Mouse (Mus musculus) MEL (cell line): ENCODE data around the gene Slc13a4.

Source experiments
- BHLHE40 ChIP-seq: IDR thresholded peaks from 2 replicates; pipeline ENCODE4 v1.6.1; 2012; ENCODE audit warnings: low read depth, mild to moderate bottlenecking, inconsistent platforms, low read length, improper control_type of control experiment, borderline replicate concordance
- CTCF ChIP-seq, 3 experiments: IDR thresholded peaks in 2 of 3; conservative IDR thresholded peaks in 1 of 3; 2 replicates each; pipeline ENCODE4 v1.5.1; 2011 to 2012; ENCODE audit warnings: low read length in 3 of 3, low read depth in 2 of 3, mild to moderate bottlenecking in 2 of 3, improper control_type of control experiment in 1 of 3, inconsistent platforms in 1 of 3, mixed read lengths in 1 of 3, moderate library complexity in 1 of 3; ENCODE audit not compliant: control insufficient read depth in 1 of 3, insufficient read depth in 1 of 3, poor library complexity in 1 of 3, severe bottlenecking in 1 of 3
- E2F4 ChIP-seq: IDR thresholded peaks from 2 replicates; pipeline ENCODE4 v1.6.1; 2011; ENCODE audit warnings: low read depth, low read length, improper control_type of control experiment, borderline replicate concordance
- GATA1 ChIP-seq: IDR thresholded peaks from 2 replicates; pipeline ENCODE4 v1.6.1; 2011; ENCODE audit warnings: low read depth, low read length, improper control_type of control experiment
- MEF2A ChIP-seq: IDR thresholded peaks from 2 replicates; pipeline ENCODE4 v1.6.1; 2014; ENCODE audit warnings: low read depth, mild to moderate bottlenecking, inconsistent platforms, low read length, improper control_type of control experiment; ENCODE audit not compliant: poor library complexity, insufficient replicate concordance, severe bottlenecking; ENCODE audit errors: extremely low read depth
- NELFE ChIP-seq: IDR thresholded peaks from 2 replicates; pipeline ENCODE4 v1.6.1; 2011; ENCODE audit warnings: low read depth, low read length, improper control_type of control experiment
- POLR2A ChIP-seq, 2 experiments: IDR thresholded peaks; 2 replicates each; pipeline ENCODE4 v1.6.1; 2011 to 2012; ENCODE audit warnings: low read length in 2 of 2, mild to moderate bottlenecking in 2 of 2, control low read depth in 1 of 2, improper control_type of control experiment in 1 of 2, low read depth in 1 of 2, moderate library complexity in 1 of 2; ENCODE audit not compliant: control insufficient read depth in 1 of 2, insufficient read depth in 1 of 2, poor library complexity in 1 of 2
- RCOR1 ChIP-seq: IDR thresholded peaks from 2 replicates; pipeline ENCODE4 v1.6.1; 2012; ENCODE audit warnings: low read depth, mild to moderate bottlenecking, inconsistent platforms, low read length, improper control_type of control experiment
- SIN3A ChIP-seq: IDR thresholded peaks from 2 replicates; pipeline ENCODE4 v1.6.1; 2012; ENCODE audit warnings: low read length, improper control_type of control experiment, inconsistent platforms
- SMC3 ChIP-seq: IDR thresholded peaks from 2 replicates; pipeline ENCODE4 v1.6.1; 2011; ENCODE audit warnings: low read depth, low read length, improper control_type of control experiment
- TCF12 ChIP-seq: IDR thresholded peaks from 2 replicates; pipeline ENCODE4 v1.6.1; 2014; ENCODE audit warnings: low read depth, mild to moderate bottlenecking, inconsistent platforms, low read length, improper control_type of control experiment, moderate library complexity
- ZNF384 ChIP-seq: IDR thresholded peaks from 2 replicates; pipeline ENCODE4 v1.6.1; 2012; ENCODE audit warnings: low read depth, mild to moderate bottlenecking, inconsistent platforms, low read length, improper control_type of control experiment

GRCm38 (mm10) chr6:35353416-35353815 lies 45.5 kb upstream of the Slc13a4 start:
- TF ChIP-seq GATA1 (no peak), SMC3 (no peak), ZNF384 (no peak), POLR2A (IDR thresholded peaks at IDR 0.05; ENCODE audit: control insufficient read depth in 1 of 2, insufficient read depth in 1 of 2, low read depth in 1 of 2, low read length in 2 of 2, poor library complexity in 1 of 2) (no peak), NELFE (no peak), SIN3A (no peak), CTCF (IDR thresholded peaks at IDR 0.05 in 2 of 3, conservative IDR thresholded peaks at IDR 0.05 in 1 of 3; ENCODE audit: control insufficient read depth in 1 of 3, insufficient read depth in 1 of 3, low read depth in 2 of 3, low read length in 3 of 3, poor library complexity in 1 of 3, severe bottlenecking in 1 of 3) (no peak), BHLHE40 (no peak), TCF12 (no peak), RCOR1 (no peak), E2F4 (no peak), MEF2A (no peak)
